ENCODE assay signal across 20 mouse cellular contexts in genomic region chr7:16128344-16128743, GRCm38 (mm10). TPM values are rescaled to one million over a fixed set of nuclear protein-coding genes. Genes with fewer than 3 reads are reported as not detected.
DNase-seq lines count a peak whose midpoint lies in the region; ATAC-seq and TF ChIP-seq lines count a peak whose summit lies in the region.
"Had no signal": no experiment of that assay in that cellular context is flagged by ENCODE, and none has a peak within 500 bp of the region (broad histone marks: within the 10 kb centered on the region; RNA-seq: fewer than 3 reads in every experiment).

No protein-coding gene starts in this region.

- no peak for ATAC-seq in forebrain, postnatal 0 days
- no peak for ATAC-seq in forebrain, embryonic 14.5 days
- no peak for ATAC-seq in hindbrain, postnatal 0 days
- ATAC-seq in hindbrain, embryonic 13.5 days (ENCODE audit: low FRiP score) = no peak
- no peak for ATAC-seq in inflammation-experienced regulatory T-cells, adult 6 months
- no peak for ATAC-seq in intestine, embryonic 16.5 days
- ATAC-seq: intestine, embryonic 15.5 days had no signal

- H3K4me1 ChIP-seq in forebrain, postnatal 0 days (ENCODE audit: insufficient read depth) = peaks cover 20% of the 10 kb centered on the region
- H3K4me1 ChIP-seq in forebrain, embryonic 14.5 days (ENCODE audit: control insufficient read depth, insufficient read depth, low read length) = peaks cover 30% of the 10 kb centered on the region
- peaks cover 12% of the 10 kb centered on the region for H3K4me1 ChIP-seq in hindbrain, postnatal 0 days (ENCODE audit: insufficient read depth, low read length)
- peaks cover 42% of the 10 kb centered on the region for H3K4me1 ChIP-seq in hindbrain, embryonic 13.5 days (replicated peaks)
- H3K4me1 ChIP-seq in intestine, embryonic 16.5 days (ENCODE audit: control insufficient read depth, insufficient read depth, low read length) = peaks cover 31% of the 10 kb centered on the region

- WGBS in forebrain, postnatal 0 days = 63% methylated on average over 6 of the region's 6 CpGs
- WGBS in forebrain, embryonic 14.5 days = 74% methylated on average over 6 of the region's 6 CpGs
- 53% methylated on average over 6 of the region's 6 CpGs for WGBS in hindbrain, postnatal 0 days
- WGBS in hindbrain, embryonic 13.5 days = 85% methylated on average over 6 of the region's 6 CpGs
- 71% methylated on average over 6 of the region's 6 CpGs for WGBS in intestine, embryonic 16.5 days

- no peak overlapping the region for H3K4me2 ChIP-seq in forebrain, postnatal 0 days (ENCODE audit: low read depth)
- H3K4me2 ChIP-seq in forebrain, embryonic 14.5 days (ENCODE audit: low read length) = no peak overlapping the region
- no peak overlapping the region for H3K4me2 ChIP-seq in hindbrain, postnatal 0 days (ENCODE audit: low read depth, low read length)
- H3K4me2 ChIP-seq in hindbrain, embryonic 13.5 days = no peak overlapping the region
- H3K4me2 ChIP-seq in intestine, embryonic 16.5 days (ENCODE audit: low read depth, low read length) = no peak overlapping the region

- no peaks in the 10 kb centered on the region for H3K27me3 ChIP-seq in forebrain, postnatal 0 days (ENCODE audit: insufficient read depth, low read length)
- H3K27me3 ChIP-seq in forebrain, embryonic 14.5 days (replicated peaks; ENCODE audit: control insufficient read depth, insufficient read depth, low read length) = no peaks in the 10 kb centered on the region
- no peaks in the 10 kb centered on the region for H3K27me3 ChIP-seq in hindbrain, postnatal 0 days (ENCODE audit: insufficient read depth, low read length)
- H3K27me3 ChIP-seq in hindbrain, embryonic 13.5 days = no peaks in the 10 kb centered on the region
- H3K27me3 ChIP-seq in intestine, embryonic 16.5 days (replicated peaks; ENCODE audit: control insufficient read depth, insufficient read depth, low read length) = 0 out of 2 replicates have a peak, but pooled peaks cover 2% of the 10 kb centered on the region
- H3K27me3 ChIP-seq: intestine, embryonic 15.5 days had no signal

- H3K9ac ChIP-seq in forebrain, postnatal 0 days = no peak overlapping the region
- no peak overlapping the region for H3K9ac ChIP-seq in forebrain, embryonic 14.5 days (ENCODE audit: low read length)
- H3K9ac ChIP-seq in hindbrain, postnatal 0 days (replicated peaks; ENCODE audit: low read length) = no peak overlapping the region
- H3K9ac ChIP-seq in hindbrain, embryonic 13.5 days = no peak overlapping the region
- no peak overlapping the region for H3K9ac ChIP-seq in intestine, embryonic 16.5 days (ENCODE audit: low read depth, low read length)
- H3K9ac ChIP-seq: intestine, embryonic 15.5 days had no signal

- no peak for TF ChIP-seq CTCF in forebrain, postnatal 0 days (IDR thresholded peaks at IDR 0.05; ENCODE audit: low read depth)
- no peak for TF ChIP-seq CTCF in hindbrain, postnatal 0 days (IDR thresholded peaks at IDR 0.05; ENCODE audit: low read depth)

- H3K4me3 ChIP-seq in forebrain, postnatal 0 days (ENCODE audit: low read depth, low read length) = no peak overlapping the region
- no peak overlapping the region for H3K4me3 ChIP-seq in forebrain, embryonic 14.5 days (ENCODE audit: low read depth, low read length)
- no peak overlapping the region for H3K4me3 ChIP-seq in hindbrain, postnatal 0 days (ENCODE audit: low read length)
- H3K4me3 ChIP-seq in hindbrain, embryonic 13.5 days = no peak overlapping the region
- no peak overlapping the region for H3K4me3 ChIP-seq in intestine, embryonic 16.5 days (ENCODE audit: low read length)
- H3K4me3 ChIP-seq: erythroblast, embryonic 14.5 days had no signal

- H3K9me3 ChIP-seq in forebrain, postnatal 0 days (ENCODE audit: low read length) = no peaks in the 10 kb centered on the region
- H3K9me3 ChIP-seq in forebrain, embryonic 14.5 days (replicated peaks; ENCODE audit: control insufficient read depth, low read length) = no peaks in the 10 kb centered on the region
- no peaks in the 10 kb centered on the region for H3K9me3 ChIP-seq in hindbrain, postnatal 0 days (ENCODE audit: low read length)
- H3K9me3 ChIP-seq in hindbrain, embryonic 13.5 days = no peaks in the 10 kb centered on the region
- H3K9me3 ChIP-seq in intestine, embryonic 16.5 days (ENCODE audit: control insufficient read depth, low read length) = no peaks in the 10 kb centered on the region
- H3K9me3 ChIP-seq: embryonic facial prominence, embryonic 10.5 days; intestine, embryonic 15.5 days had no signal

- no peak overlapping the region for H3K27ac ChIP-seq in forebrain, postnatal 0 days (ENCODE audit: low read depth, low read length)
- no peak overlapping the region for H3K27ac ChIP-seq in forebrain, embryonic 14.5 days (ENCODE audit: low read depth, low read length)
- H3K27ac ChIP-seq in hindbrain, postnatal 0 days = no peak overlapping the region
- H3K27ac ChIP-seq in hindbrain, embryonic 13.5 days = no peak overlapping the region
- no peak overlapping the region for H3K27ac ChIP-seq in intestine, embryonic 16.5 days (ENCODE audit: low read length)
- H3K27ac ChIP-seq: embryonic facial prominence, embryonic 10.5 days; intestine, embryonic 15.5 days; macrophage had no signal

- peaks cover 16% of the 10 kb centered on the region; the same call in 1 of the 2 replicates for H3K36me3 ChIP-seq in forebrain, postnatal 0 days (ENCODE audit: insufficient read depth)
- H3K36me3 ChIP-seq in forebrain, embryonic 14.5 days (ENCODE audit: control insufficient read depth, insufficient read depth, low read length) = 0 out of 2 replicates have a peak, but pooled peaks cover 3% of the 10 kb centered on the region
- peaks cover 7% of the 10 kb centered on the region; the same call in 1 of the 2 replicates for H3K36me3 ChIP-seq in hindbrain, postnatal 0 days (ENCODE audit: insufficient read depth, low read length)
- H3K36me3 ChIP-seq in hindbrain, embryonic 13.5 days = peaks cover 40% of the 10 kb centered on the region
- H3K36me3 ChIP-seq in intestine, embryonic 16.5 days (ENCODE audit: control insufficient read depth, insufficient read depth, low read length) = peaks cover 4% of the 10 kb centered on the region; the same call in 1 of the 2 replicates

- DNase-seq in forebrain, postnatal 0 days = peak; percentile 17
- DNase-seq in forebrain, embryonic 14.5 days (ENCODE audit: low spot score) = no peak
- DNase-seq in hindbrain, postnatal 0 days (ENCODE audit: low spot score) = peak; percentile 37
- peak; percentile 33 for DNase-seq in MN1 (ENCODE audit: low spot score)
- peak; percentile 93 to 96 for DNase-seq in cerebellum, adult 18-20 months
- DNase-seq: B cell, adult 2 months; gastrocnemius, postnatal 14 days; kidney, postnatal 14 days; layer of hippocampus, adult 9-11 months; liver; lung, adult 2 months; midbrain, embryonic 14.5 days; thymus, postnatal 14 days had no signal

RNA-seq across cellular contexts. Expression of gene Slc8a2, which starts 1.3 kb away (rescaled TPM):
- 52.4 and 55.8 TPM in 2 replicates for total RNA-seq in forebrain, postnatal 0 days (2014; rRNA removed)
- 0.77 and 0.99 TPM in 2 replicates for polyA plus RNA-seq in forebrain, postnatal 0 days (2015; fragmentation: Nextera tagmentation; extraction: Ambion mirVana)
- 0.85 and 0.94 TPM in 2 replicates for polyA plus RNA-seq in forebrain, embryonic 14.5 days (2014; fragmentation: Nextera tagmentation; extraction: Ambion mirVana)
- total RNA-seq in hindbrain, postnatal 0 days (2014; rRNA removed) = 78.6 and 79.4 TPM in 2 replicates
- polyA plus RNA-seq in hindbrain, postnatal 0 days (2015; fragmentation: Nextera tagmentation; extraction: Ambion mirVana) = 1.2 TPM in 2 replicates
- 0.96 and 1.1 TPM in 2 replicates for polyA plus RNA-seq in hindbrain, embryonic 13.5 days (2015; fragmentation: Nextera tagmentation; extraction: Ambion mirVana)
- polyA plus RNA-seq in inflammation-experienced regulatory T-cells, adult 6 months (2017; shearing (Covaris generic)) = not detected
- 0.15 and 0.21 TPM in 2 replicates for polyA plus RNA-seq in intestine, embryonic 16.5 days (2015; fragmentation: Nextera tagmentation; extraction: Ambion mirVana)
- polyA plus RNA-seq: erythroblast, embryonic 14.5 days; macrophage had no signal

RNA-seq across cellular contexts. Expression of gene Kptn, which starts 8.6 kb away (rescaled TPM):
- 47.4 and 53.7 TPM in 2 replicates for total RNA-seq in forebrain, postnatal 0 days (2014; rRNA removed)
- polyA plus RNA-seq in forebrain, postnatal 0 days (2015; fragmentation: Nextera tagmentation; extraction: Ambion mirVana) = 27.4 and 37.2 TPM in 2 replicates
- polyA plus RNA-seq in forebrain, embryonic 14.5 days (2014; fragmentation: Nextera tagmentation; extraction: Ambion mirVana) = 34.5 and 37.0 TPM in 2 replicates
- 33.3 and 41.7 TPM in 2 replicates for total RNA-seq in hindbrain, postnatal 0 days (2014; rRNA removed)
- polyA plus RNA-seq in hindbrain, postnatal 0 days (2015; fragmentation: Nextera tagmentation; extraction: Ambion mirVana) = 33.2 and 35.8 TPM in 2 replicates
- 37.3 and 42.2 TPM in 2 replicates for polyA plus RNA-seq in hindbrain, embryonic 13.5 days (2015; fragmentation: Nextera tagmentation; extraction: Ambion mirVana)
- polyA plus RNA-seq in inflammation-experienced regulatory T-cells, adult 6 months (2017; shearing (Covaris generic)) = 10 to 100 TPM; 18.7 to 23.5 (median 19.2) TPM
- polyA plus RNA-seq in intestine, embryonic 16.5 days (2015; fragmentation: Nextera tagmentation; extraction: Ambion mirVana) = 24.3 and 27.1 TPM in 2 replicates

RNA-seq across cellular contexts. Expression of gene Napa, which starts 30.1 kb away (rescaled TPM):
- total RNA-seq in forebrain, postnatal 0 days (2014; rRNA removed) = 159 and 270 TPM in 2 replicates
- 211 and 222 TPM in 2 replicates for polyA plus RNA-seq in forebrain, postnatal 0 days (2015; fragmentation: Nextera tagmentation; extraction: Ambion mirVana)
- polyA plus RNA-seq in forebrain, embryonic 14.5 days (2014; fragmentation: Nextera tagmentation; extraction: Ambion mirVana) = 156 and 164 TPM in 2 replicates
- total RNA-seq in hindbrain, postnatal 0 days (2014; rRNA removed) = 413 and 441 TPM in 2 replicates
- polyA plus RNA-seq in hindbrain, postnatal 0 days (2015; fragmentation: Nextera tagmentation; extraction: Ambion mirVana) = 253 and 256 TPM in 2 replicates
- 212 and 237 TPM in 2 replicates for polyA plus RNA-seq in hindbrain, embryonic 13.5 days (2015; fragmentation: Nextera tagmentation; extraction: Ambion mirVana)
- polyA plus RNA-seq in inflammation-experienced regulatory T-cells, adult 6 months (2017; shearing (Covaris generic)) = 100 to 1,000 TPM; 191 to 298 (median 208) TPM
- polyA plus RNA-seq in intestine, embryonic 16.5 days (2015; fragmentation: Nextera tagmentation; extraction: Ambion mirVana) = 211 and 233 TPM in 2 replicates

RNA-seq across cellular contexts. Expression of gene Meis3, which starts 46.5 kb away (rescaled TPM):
- 98.6 and 100 TPM in 2 replicates for total RNA-seq in forebrain, postnatal 0 days (2014; rRNA removed)
- polyA plus RNA-seq in forebrain, postnatal 0 days (2015; fragmentation: Nextera tagmentation; extraction: Ambion mirVana) = 86.4 and 90.9 TPM in 2 replicates
- polyA plus RNA-seq in forebrain, embryonic 14.5 days (2014; fragmentation: Nextera tagmentation; extraction: Ambion mirVana) = 88.8 and 97.6 TPM in 2 replicates
- total RNA-seq in hindbrain, postnatal 0 days (2014; rRNA removed) = 76.6 and 81.3 TPM in 2 replicates
- 77.5 and 84.6 TPM in 2 replicates for polyA plus RNA-seq in hindbrain, postnatal 0 days (2015; fragmentation: Nextera tagmentation; extraction: Ambion mirVana)
- polyA plus RNA-seq in hindbrain, embryonic 13.5 days (2015; fragmentation: Nextera tagmentation; extraction: Ambion mirVana) = 147 and 160 TPM in 2 replicates
- 10 to 100 TPM in 2 of 3 experiments, 1 to 10 TPM in 1; 8.6 to 23.2 (median 20.8) TPM for polyA plus RNA-seq in inflammation-experienced regulatory T-cells, adult 6 months (2017; shearing (Covaris generic))
- 30.0 TPM in 2 replicates for polyA plus RNA-seq in intestine, embryonic 16.5 days (2015; fragmentation: Nextera tagmentation; extraction: Ambion mirVana)
